Mouse (Mus musculus): ENCODE results near the gene Gm17428. TPM values are rescaled to one million over a fixed set of nuclear protein-coding genes. Genes with fewer than 3 reads are reported as not detected.

Gm17428 gene
- polyA plus RNA-seq, 1 experiment from 2014 or later = not detected

- no peaks in the 10 kb centered on the region for H3K36me3 ChIP-seq (ENCODE audit: control insufficient read depth, insufficient read depth, low read length)
- H3K27ac ChIP-seq (ENCODE audit: low read depth, low read length) = no peak overlapping the region
- DNase-seq (ENCODE audit: low spot score) (no peak), ATAC-seq (ENCODE audit: low FRiP score) (no peak)
- no peak overlapping the region for H3K4me2 ChIP-seq (replicated peaks; ENCODE audit: low read depth, low read length)
- 78% methylated on average over 3 of the region's 3 CpGs for WGBS
- no peaks in the 10 kb centered on the region for H3K9me3 ChIP-seq (ENCODE audit: control insufficient read depth, low read length)
- H3K4me3 ChIP-seq (ENCODE audit: low read depth, low read length) = no peak overlapping the region
- H3K27me3 ChIP-seq (ENCODE audit: control insufficient read depth, insufficient read depth, low read length) = no peaks in the 10 kb centered on the region
- no peak overlapping the region for H3K9ac ChIP-seq (ENCODE audit: low read depth, low read length)
- 0 out of 2 replicates have a peak, but pooled peaks cover 2% of the 10 kb centered on the region for H3K4me1 ChIP-seq (replicated peaks; ENCODE audit: control insufficient read depth, insufficient read depth, low read length)
These were observed 29.8 kb downstream of the Gm17428 start for GRCm38 (mm10) chr14:55006541-55006940.

- ATAC-seq (ENCODE audit: low FRiP score) = no peak
These were observed 30.6 kb downstream of the Gm17428 start for GRCm38 (mm10) chr14:55007120-55007908.

GRCm38 (mm10) chr14:55008417-55008816 lies 31.7 kb downstream of the Gm17428 start:
- 0 out of 2 replicates have a peak, but pooled peaks cover 2% of the 10 kb centered on the region for H3K4me1 ChIP-seq (replicated peaks; ENCODE audit: control insufficient read depth, insufficient read depth, low read length)
- no peak overlapping the region for H3K9ac ChIP-seq (ENCODE audit: low read depth, low read length)
- H3K4me2 ChIP-seq (replicated peaks; ENCODE audit: low read depth, low read length) = no peak overlapping the region
- ATAC-seq (ENCODE audit: low FRiP score) (no peak), DNase-seq (ENCODE audit: low spot score) (no peak)
- no peaks in the 10 kb centered on the region for H3K36me3 ChIP-seq (ENCODE audit: control insufficient read depth, insufficient read depth, low read length)
- 84% methylated on average over 8 of the region's 8 CpGs for WGBS
- no peaks in the 10 kb centered on the region for H3K27me3 ChIP-seq (ENCODE audit: control insufficient read depth, insufficient read depth, low read length)
- no peak overlapping the region for H3K4me3 ChIP-seq (ENCODE audit: low read depth, low read length)
- H3K27ac ChIP-seq (ENCODE audit: low read depth, low read length) = no peak overlapping the region
- H3K9me3 ChIP-seq (ENCODE audit: control insufficient read depth, low read length) = no peaks in the 10 kb centered on the region

More at GRCm38 (mm10) chr14:55007120-55007908, 30.6 kb downstream of the Gm17428 start:
- H3K36me3 ChIP-seq (ENCODE audit: control insufficient read depth, insufficient read depth, low read length) = no peaks in the 10 kb centered on the region
- DNase-seq (ENCODE audit: low spot score) = no peak
- no peaks in the 10 kb centered on the region for H3K27me3 ChIP-seq (ENCODE audit: control insufficient read depth, insufficient read depth, low read length)
- 0 out of 2 replicates have a peak, but pooled peaks cover 2% of the 10 kb centered on the region for H3K4me1 ChIP-seq (replicated peaks; ENCODE audit: control insufficient read depth, insufficient read depth, low read length)
- H3K4me2 ChIP-seq (replicated peaks; ENCODE audit: low read depth, low read length) = no peak overlapping the region
- H3K9ac ChIP-seq (ENCODE audit: low read depth, low read length) = no peak overlapping the region
- no peaks in the 10 kb centered on the region for H3K9me3 ChIP-seq (ENCODE audit: control insufficient read depth, low read length)
- WGBS = 87% methylated on average over 9 of the region's 9 CpGs
- H3K27ac ChIP-seq (ENCODE audit: low read depth, low read length) = no peak overlapping the region
- no peak overlapping the region for H3K4me3 ChIP-seq (ENCODE audit: low read depth, low read length)

GRCm38 (mm10) chr14:55011116-55011515 lies 34.4 kb downstream of the Gm17428 start:
- Histone ChIP-seq H3K27ac (ENCODE audit: low read depth, low read length) (no peak overlapping the region), H3K9me3 (ENCODE audit: control insufficient read depth, low read length) (no peaks in the 10 kb centered on the region), H3K9ac (ENCODE audit: low read depth, low read length) (no peak overlapping the region), H3K4me2 (replicated peaks; ENCODE audit: low read depth, low read length) (no peak overlapping the region), H3K4me3 (ENCODE audit: low read depth, low read length) (no peak overlapping the region), H3K4me1 (replicated peaks; ENCODE audit: control insufficient read depth, insufficient read depth, low read length) (no peaks in the 10 kb centered on the region), H3K36me3 (ENCODE audit: control insufficient read depth, insufficient read depth, low read length) (no peaks in the 10 kb centered on the region), H3K27me3 (ENCODE audit: control insufficient read depth, insufficient read depth, low read length) (no peaks in the 10 kb centered on the region)
- DNase-seq (ENCODE audit: low spot score) = peak; percentile 45
- 60% methylated on average over 4 of the region's 4 CpGs for WGBS
- no peak for ATAC-seq (ENCODE audit: low FRiP score)

GRCm38 (mm10) chr14:55014591-55014990 lies 37.9 kb downstream of the Gm17428 start:
- Histone ChIP-seq H3K27me3 (ENCODE audit: control insufficient read depth, insufficient read depth, low read length) (no peaks in the 10 kb centered on the region), H3K4me3 (ENCODE audit: low read depth, low read length) (peak overlapping the region; percentile 46), H3K9me3 (ENCODE audit: control insufficient read depth, low read length) (no peaks in the 10 kb centered on the region), H3K27ac (ENCODE audit: low read depth, low read length) (peak overlapping the region; percentile 87), H3K36me3 (ENCODE audit: control insufficient read depth, insufficient read depth, low read length) (no peaks in the 10 kb centered on the region), H3K4me2 (replicated peaks; ENCODE audit: low read depth, low read length) (peak overlapping the region; percentile 60), H3K4me1 (replicated peaks; ENCODE audit: control insufficient read depth, insufficient read depth, low read length) (no peaks in the 10 kb centered on the region), H3K9ac (ENCODE audit: low read depth, low read length) (peak overlapping the region; percentile 78)
- ATAC-seq (ENCODE audit: low FRiP score) = no peak; the same call in 1 of the 2 replicates
- under 1% methylated on average over 27 of the region's 27 CpGs for WGBS
- no peak for DNase-seq (ENCODE audit: low spot score)

GRCm38 (mm10) chr14:55014991-55015766 lies 38.4 kb downstream of the Gm17428 start, which contains the start of gene Ngdn:
Ngdn (plus strand) TSS chr14:55015454.
- no peaks in the 10 kb centered on the region for H3K9me3 ChIP-seq (ENCODE audit: control insufficient read depth, low read length)
- under 1% methylated on average over 36 of the region's 36 CpGs for WGBS
- H3K27me3 ChIP-seq (ENCODE audit: control insufficient read depth, insufficient read depth, low read length) = no peaks in the 10 kb centered on the region
- peak within 1 kb of the TSS; percentile 73 for H3K4me2 ChIP-seq (replicated peaks; ENCODE audit: low read depth, low read length)
- ATAC-seq (ENCODE audit: low FRiP score) (peak; percentile 98), DNase-seq (ENCODE audit: low spot score) (peak; percentile 100)
- no peaks in the 10 kb centered on the region for H3K36me3 ChIP-seq (ENCODE audit: control insufficient read depth, insufficient read depth, low read length)
- peak within 1 kb of the TSS; percentile 57 for H3K4me3 ChIP-seq (ENCODE audit: low read depth, low read length)
- no peaks in the 10 kb centered on the region for H3K4me1 ChIP-seq (replicated peaks; ENCODE audit: control insufficient read depth, insufficient read depth, low read length)
- H3K9ac ChIP-seq (ENCODE audit: low read depth, low read length) = peak within 1 kb of the TSS; percentile 78
- H3K27ac ChIP-seq (ENCODE audit: low read depth, low read length) = peak within 1 kb of the TSS; percentile 87

GRCm38 (mm10) chr14:55015767-55016111 lies 39.0 kb downstream of the Gm17428 start:
- DNase-seq (ENCODE audit: low spot score) (no peak), ATAC-seq (ENCODE audit: low FRiP score) (no peak; the same call in 1 of the 2 replicates)
- no peaks in the 10 kb centered on the region for H3K27me3 ChIP-seq (ENCODE audit: control insufficient read depth, insufficient read depth, low read length)
- H3K4me2 ChIP-seq (replicated peaks; ENCODE audit: low read depth, low read length) = peak overlapping the region; percentile 73
- H3K4me3 ChIP-seq (ENCODE audit: low read depth, low read length) = peak overlapping the region; percentile 57
- H3K4me1 ChIP-seq (replicated peaks; ENCODE audit: control insufficient read depth, insufficient read depth, low read length) = no peaks in the 10 kb centered on the region
- H3K9ac ChIP-seq (ENCODE audit: low read depth, low read length) = peak overlapping the region; percentile 57
- 0 out of 2 replicates have a peak overlapping the region, but pooled peaks have one; percentile 4 for H3K27ac ChIP-seq (ENCODE audit: low read depth, low read length)
- H3K9me3 ChIP-seq (ENCODE audit: control insufficient read depth, low read length) = no peaks in the 10 kb centered on the region
- WGBS = under 1% methylated on average over 17 of the region's 17 CpGs
- H3K36me3 ChIP-seq (ENCODE audit: control insufficient read depth, insufficient read depth, low read length) = 0 out of 2 replicates have a peak, but pooled peaks cover 2% of the 10 kb centered on the region

GRCm38 (mm10) chr14:55016876-55017275 lies 40.1 kb downstream of the Gm17428 start:
- Histone ChIP-seq H3K27ac (ENCODE audit: low read depth, low read length) (no peak overlapping the region), H3K36me3 (ENCODE audit: control insufficient read depth, insufficient read depth, low read length) (0 out of 2 replicates have a peak, but pooled peaks cover 2% of the 10 kb centered on the region), H3K4me2 (replicated peaks; ENCODE audit: low read depth, low read length) (no peak overlapping the region), H3K4me3 (ENCODE audit: low read depth, low read length) (no peak overlapping the region), H3K27me3 (ENCODE audit: control insufficient read depth, insufficient read depth, low read length) (no peaks in the 10 kb centered on the region), H3K9me3 (ENCODE audit: control insufficient read depth, low read length) (no peaks in the 10 kb centered on the region), H3K4me1 (replicated peaks; ENCODE audit: control insufficient read depth, insufficient read depth, low read length) (no peaks in the 10 kb centered on the region), H3K9ac (ENCODE audit: low read depth, low read length) (no peak overlapping the region)
- WGBS = 91% methylated on average over 16 of the region's 16 CpGs
- DNase-seq (ENCODE audit: low spot score) = no peak
- no peak for ATAC-seq (ENCODE audit: low FRiP score)

Measured in hindbrain, embryonic 11.5 days (tissue).